Mouse (Mus musculus): ENCODE data around the gene Zbtb11. TPM values are rescaled to one million over a fixed set of nuclear protein-coding genes. Genes with fewer than 3 reads are reported as not detected.
"Not testable (repeated sequence)": the region's sequence is repeated elsewhere in the genome, so short reads cannot be mapped to it uniquely, and the experiment has no call there.

The Zbtb11 gene
- 3.5 and 5.2 TPM in 2 replicates for polyA plus RNA-seq (2012; rRNA removed)

DNA sequence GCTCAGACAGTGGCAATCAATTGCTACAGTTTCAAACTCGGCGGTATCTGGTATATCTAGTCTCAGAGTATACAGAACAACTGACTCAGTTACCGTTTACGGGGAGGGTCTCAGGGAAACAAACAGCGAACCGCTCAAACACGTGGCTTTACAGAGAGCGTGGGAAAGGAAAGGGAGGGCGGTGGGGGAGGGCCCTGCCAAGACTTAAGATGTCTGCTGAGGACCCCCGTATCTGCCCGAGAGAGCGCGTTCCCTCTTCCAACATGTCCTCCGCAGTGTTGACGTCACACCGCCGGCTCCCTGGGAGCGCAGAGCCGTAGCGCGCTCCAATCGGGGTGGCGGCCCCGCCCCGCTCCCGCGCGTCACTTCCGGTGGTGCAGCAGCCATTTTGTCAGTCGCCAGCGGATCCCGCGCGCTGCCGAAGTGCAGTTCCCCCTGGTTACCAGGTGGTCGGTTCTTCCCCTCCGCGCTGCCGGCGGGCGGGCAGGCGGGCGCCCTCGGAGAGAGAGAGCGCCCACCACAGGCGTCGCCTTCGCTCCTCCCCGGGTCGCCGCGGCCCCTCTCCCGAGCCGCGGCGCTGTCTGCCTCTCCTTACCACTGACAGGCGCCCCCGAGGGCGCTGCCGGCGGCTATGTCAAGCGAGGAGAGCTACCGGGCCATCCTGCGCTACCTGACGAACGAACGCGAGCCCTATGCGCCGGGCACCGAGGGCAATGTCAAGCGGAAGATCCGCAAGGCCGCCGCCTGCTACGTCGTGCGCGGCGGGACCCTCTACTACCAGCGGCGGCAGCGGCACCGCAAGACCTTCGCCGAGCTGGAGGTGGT, at the start of gene Zbtb11:
TSS of gene Zbtb11 (plus strand) at position 453 of the 825 bp plus-strand sequence.
- peak; percentile 73 for DNase-seq (ENCODE audit: low read depth)

DNA sequence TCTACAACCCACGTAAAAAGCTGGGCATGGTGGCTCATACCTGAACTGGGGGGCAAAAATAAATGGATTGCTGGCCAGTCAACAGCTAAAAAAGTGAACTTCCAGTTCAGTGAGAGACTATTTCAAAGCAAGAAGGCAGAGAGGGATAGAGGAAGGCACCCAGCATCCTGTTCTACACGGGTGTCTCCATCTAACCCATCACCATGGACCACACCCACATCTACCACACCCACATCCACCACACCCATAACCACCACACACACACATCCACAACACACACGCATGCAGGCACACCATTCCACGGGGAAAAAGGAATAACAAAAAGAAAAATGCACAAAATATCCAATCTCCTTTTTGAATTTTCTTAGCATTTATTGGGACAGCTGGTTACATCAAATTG, 49.7 kb upstream of the Zbtb11 start:
- no peak for DNase-seq (ENCODE audit: low read depth)

DNA sequence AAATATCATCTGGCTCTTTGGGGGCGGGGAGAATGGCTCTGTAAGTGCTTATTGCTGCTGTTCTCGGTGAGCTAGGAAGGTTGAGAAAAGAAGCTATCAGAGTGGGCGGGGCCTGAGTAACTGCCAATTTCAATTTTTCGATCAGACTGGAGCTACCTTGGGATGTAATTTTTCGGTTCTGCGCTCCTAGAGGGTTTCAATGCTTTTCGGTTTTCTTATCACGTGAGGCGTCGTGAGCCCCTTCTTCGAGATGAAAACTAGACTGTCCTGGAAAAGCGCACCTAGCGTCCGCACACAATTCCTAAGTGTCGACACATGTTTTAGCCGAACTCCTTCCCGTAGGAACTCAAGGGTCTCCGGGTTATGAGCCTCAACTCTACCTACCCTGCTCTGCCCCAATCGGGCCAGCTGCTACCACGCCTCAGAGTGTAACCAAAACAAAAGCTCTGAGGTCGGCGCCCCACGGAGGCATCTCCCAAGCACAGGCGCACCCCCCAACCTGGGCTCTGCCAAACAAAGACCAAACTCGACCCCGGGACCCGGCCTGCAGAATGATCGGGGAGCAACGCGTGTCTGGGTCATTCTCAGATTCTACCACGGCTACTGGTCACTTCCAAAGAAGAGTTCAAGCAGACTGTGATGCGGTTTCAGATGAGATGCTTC, 39.9 kb upstream of the Zbtb11 start:
- DNase-seq (ENCODE audit: low read depth), result no peak

DNA sequence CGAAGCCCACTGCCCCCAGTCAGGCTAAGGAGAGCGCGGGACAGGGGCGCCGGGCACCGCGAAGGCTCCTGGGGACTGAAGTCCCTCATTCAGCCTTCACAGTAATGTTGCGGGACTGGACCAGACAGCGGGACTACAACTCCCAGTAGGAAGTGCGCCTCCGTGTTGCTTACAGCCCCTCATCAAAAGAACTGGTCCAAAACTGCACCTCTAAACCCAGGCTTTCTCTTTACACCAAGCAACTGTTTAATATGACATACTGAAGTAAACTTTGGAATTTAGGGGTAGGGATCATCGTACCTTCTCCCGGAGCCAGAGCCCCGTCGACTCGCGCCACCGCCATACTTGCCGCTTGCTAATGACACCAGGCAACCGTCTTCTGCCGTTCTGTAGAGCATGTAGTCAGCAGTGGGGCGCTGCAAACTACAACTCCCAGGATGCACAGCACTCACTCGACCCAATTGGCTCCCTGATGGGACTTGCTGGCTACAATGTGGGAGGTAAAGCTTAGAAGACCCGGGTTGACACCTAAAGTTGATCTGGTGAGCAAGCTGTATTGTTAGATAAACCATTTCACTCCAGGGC, 39.1 kb upstream of the Zbtb11 start, which contains the start of gene Cep97:
TSS of gene Cep97 (minus strand) at position 403 of the 585 bp plus-strand sequence.
- DNase-seq (ENCODE audit: low read depth), result no peak

DNA sequence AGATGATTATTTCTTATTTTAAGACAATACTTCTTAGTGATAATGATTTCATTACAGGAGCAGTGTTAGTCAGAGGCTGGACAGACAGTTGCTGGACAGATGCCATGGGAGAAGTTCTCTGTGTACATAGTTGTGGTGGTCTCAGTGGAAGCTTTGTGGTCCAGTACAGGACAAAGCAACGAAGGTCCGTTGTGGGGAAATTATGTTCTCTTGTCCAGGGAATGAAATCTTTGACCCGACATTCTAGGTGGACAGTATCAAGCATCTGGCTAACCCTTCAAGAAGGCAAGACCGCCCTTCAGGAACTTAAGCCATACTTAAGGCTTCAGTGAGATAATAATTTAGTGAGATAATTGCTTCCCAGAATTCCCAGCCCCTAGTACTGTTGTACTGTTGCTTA, 34.9 kb upstream of the Zbtb11 start:
- DNase-seq (ENCODE audit: low read depth), result no peak

DNA sequence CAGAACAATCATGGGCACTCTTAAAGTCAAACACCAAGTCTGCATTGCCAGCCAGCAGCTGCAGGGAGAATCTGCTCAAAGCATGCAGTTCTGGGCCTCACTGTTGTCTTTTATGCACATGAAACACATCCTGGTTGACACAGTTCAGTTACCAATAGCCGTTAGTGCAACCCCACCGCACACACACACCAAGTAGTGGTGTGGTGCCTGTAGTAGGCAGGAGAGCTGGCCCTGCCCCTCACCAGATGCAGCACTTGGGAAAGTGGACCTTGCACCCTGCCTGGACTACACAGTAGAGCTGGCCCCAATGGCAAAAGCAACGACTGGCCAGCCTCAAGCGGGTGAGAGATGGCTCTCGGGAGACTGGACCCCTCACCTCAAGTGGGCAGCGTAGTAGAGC, 34.0 kb upstream of the Zbtb11 start:
- no peak for DNase-seq (ENCODE audit: low read depth)

DNA sequence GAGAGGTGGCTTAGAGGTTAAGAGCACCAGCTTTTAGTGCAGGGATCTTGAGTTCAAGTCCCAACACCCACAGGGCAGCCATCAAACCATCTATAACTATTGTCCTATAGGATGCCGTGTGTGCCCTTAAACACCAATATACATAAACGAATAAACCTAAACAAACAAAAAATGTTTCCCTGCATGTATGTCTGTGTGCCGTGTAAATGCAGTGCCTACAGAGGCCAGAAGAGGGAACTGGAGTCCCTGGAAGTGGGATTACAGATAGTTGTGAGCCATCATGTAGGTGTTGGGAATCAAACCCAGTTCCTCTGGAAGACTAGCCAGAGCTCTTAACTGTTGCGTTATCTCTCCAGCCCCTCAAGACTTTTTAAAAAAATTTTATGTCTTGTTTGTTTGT, 32.9 kb upstream of the Zbtb11 start:
- no peak for DNase-seq (ENCODE audit: low read depth)

DNA sequence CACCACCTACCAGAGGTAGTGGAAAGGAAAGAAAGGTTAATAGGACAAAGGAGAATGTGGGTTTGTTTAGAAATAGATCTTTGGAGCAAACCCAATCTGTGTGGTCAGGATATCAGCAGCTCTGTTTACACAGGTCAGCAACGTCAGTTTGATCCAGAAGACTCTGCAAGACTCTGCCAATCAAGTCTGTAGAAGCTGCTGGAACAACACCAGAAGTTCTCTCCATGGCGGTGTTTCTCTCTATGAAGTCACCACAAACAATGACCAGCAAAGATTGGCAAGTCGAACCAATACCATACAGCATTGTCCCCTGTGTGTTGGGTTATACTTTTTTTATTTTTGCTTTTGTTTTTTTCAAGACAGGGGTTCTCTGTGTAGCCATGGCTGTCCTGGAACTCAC, 26.4 kb upstream of the Zbtb11 start:
- DNase-seq (ENCODE audit: low read depth), result no peak

DNA sequence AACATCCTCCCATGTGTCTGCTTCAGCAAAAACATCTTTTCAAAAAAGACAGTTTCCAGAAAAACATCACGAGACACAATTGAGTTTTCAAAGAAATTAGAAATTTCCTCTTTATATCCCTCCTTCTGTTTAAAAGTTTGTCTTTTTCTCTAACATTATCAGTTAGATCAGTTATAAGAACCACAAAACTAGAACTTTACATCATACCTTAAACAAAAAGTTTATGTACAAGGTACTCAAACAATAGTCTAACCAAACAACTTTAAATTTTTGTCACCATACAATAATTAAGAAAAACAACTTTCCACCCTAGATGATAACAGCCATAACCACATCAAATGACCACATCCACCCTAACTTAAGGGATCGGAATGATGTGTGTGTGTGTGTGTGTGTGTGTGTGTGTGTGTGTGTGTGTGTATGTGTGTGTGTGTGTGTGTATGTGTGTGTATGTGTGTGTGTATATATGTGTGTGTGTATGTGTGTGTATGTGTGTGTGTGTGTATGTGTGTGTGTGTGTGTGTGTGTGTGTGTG, 25.7 kb upstream of the Zbtb11 start:
- not testable (repeated sequence) for DNase-seq (ENCODE audit: low read depth)

DNA sequence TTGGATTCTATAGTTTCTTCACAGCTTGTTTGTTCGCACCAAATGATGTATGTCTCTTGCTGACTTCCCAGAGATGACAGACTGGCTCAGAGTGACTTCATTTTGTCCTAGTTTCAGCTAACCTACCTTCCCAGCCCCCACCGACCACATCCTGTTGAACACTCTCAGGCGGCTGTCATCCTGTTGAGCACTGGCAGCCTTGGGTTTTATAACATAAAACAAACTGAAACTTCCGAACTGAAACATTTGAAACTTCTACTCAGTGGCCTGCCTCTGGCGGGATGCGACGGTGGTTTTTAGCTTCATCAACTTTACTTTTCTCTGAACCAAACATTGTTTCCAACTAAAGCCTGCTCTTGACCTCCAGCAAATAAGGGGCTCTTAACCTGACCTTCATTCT, 24.7 kb upstream of the Zbtb11 start:
- no peak for DNase-seq (ENCODE audit: low read depth)

DNA sequence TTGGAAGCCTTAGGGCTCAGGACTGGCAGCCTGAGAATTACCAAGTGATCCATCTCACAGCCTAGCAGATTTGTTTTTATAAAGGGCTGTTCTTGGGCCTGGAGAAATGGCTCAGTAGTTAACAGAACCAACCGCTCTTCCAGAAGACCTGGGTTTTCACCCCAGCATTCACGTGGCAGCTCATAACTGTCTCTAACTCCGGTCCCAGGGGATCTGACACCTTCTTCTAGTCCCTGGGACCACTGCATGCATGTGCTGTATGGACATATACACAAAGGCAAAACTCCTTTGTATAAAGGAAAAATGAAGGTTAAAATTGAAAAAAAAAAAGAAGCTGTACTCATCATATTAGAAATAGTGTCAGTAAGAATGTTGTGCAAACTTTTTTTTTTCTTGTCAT, 23.2 kb upstream of the Zbtb11 start:
- DNase-seq (ENCODE audit: low read depth), result no peak

DNA sequence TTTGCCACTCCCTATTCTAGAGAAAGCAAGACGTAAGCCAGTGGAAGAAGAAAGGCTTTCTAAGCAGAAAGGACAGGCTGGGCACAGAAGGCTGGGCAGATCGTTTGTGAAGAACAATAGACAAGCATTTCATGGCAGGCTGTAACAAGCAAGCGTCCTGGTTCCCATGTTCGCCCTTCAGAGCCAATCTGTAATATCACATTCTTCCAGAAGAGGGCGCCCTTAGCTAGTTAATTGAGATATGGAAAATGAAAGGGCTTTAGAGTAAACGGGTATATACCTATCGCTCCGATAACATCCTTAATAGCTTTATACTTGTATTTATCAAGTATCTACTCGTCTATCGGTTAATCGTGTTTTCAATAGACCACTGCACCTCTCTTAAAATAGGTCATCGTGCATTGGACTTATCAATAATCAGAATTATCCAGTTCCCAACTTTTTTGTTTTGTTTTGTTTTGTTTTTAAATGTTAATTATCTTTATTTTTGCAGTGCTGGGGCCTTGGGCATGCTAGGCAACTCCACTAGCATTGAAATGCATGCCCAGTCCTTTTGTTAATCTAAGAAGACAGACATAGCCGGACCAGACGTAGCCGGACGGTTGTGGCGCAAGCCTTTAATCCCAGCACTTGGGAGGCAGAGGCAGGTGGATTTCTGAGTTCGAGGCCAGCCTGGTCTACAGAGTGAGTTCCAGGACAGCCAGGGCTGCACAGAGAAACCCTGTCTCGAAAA, 22.6 kb upstream of the Zbtb11 start:
- no peak for DNase-seq (ENCODE audit: low read depth)

DNA sequence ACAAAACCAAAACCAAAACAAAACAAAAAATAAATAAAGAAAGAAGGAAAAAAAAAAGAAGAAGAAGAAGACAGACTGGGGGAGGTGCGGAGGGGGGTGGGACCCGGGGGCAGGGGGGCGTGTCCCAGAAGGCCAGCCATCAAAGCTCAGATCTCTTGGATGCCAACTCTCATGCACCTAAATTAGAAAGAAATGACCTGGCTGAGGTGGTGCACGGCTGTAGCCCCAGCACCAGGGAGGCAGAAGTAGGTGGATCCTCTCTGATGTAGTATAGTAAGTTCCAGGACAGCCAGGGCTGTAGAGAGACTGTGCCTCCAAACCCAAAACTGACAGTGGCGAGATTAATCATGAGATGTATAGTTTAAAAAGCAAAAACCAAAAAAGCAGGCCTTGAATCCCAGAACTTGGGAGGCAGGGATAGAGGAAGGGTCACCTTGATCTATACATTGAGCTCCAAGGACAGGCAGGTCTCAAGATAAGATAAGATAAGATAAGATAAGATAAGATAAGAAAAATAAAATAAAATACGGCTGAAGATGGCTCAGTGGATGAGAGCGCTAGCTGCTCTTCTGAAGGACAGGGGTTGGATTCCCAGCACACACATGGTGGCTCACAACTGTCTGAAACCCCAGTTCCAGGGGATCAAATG, 21.9 kb upstream of the Zbtb11 start:
- no peak for DNase-seq (ENCODE audit: low read depth)

DNA sequence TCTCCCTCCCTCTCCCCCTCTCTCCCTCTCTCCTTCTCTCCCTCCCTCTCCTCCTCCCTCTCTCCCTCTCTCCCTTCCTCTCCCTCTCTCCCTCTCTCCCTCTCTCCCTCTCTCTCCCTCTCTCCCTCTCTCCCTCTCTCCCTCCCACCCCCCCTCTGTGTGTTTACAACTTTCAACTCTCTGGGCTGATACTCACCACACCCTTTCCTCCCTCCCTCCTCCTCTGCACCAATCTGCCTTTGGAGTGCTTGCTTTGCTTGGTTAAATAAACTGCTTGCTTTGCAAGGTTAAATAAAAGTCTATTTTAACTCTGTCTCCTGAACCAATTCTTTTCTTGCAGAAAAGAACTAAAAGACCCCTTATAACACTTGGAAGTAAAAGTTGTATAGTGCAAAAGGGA, 20.9 kb upstream of the Zbtb11 start:
- no peak for DNase-seq (ENCODE audit: low read depth)

DNA sequence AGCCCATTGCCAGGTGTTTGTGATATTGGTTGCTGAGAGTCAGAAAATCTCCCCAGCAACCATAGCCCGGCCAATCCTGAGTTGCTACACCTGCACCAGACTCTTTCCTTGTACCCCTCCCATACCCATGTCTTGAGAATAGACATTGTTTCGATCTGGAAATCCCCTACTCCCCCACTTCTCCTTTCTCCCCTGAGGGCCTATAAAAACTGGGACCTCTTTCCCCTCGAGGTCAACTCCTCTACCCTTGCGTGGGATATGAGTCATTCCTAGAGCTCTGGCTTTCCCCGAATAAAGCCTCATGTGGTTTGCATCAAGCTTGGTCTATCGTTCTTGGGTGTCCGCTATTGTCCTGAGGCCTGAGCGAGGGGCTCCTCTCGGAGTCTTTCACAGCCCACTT, 19.5 kb upstream of the Zbtb11 start:
- not testable (repeated sequence) for DNase-seq (ENCODE audit: low read depth)

DNA sequence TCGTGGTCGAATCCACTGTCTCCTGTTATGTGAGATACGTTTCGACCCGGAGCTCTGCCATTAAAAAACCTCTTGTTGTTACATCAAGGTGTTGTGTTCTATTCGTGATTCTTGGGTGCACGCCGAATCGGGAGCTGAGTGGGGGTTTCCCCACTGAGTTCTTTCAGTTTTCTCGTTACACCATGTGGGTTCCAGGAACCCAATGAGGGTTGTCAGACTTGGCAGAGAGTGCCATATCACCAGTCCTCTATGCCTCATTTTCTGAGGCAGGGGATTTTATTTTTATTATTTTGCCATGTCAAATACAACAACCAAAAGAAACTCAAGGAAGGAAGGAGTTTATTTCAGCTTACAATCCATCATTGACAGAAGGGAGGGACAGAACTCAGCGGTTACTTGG, 10.6 kb upstream of the Zbtb11 start:
- not testable (repeated sequence) for DNase-seq (ENCODE audit: low read depth)

DNA sequence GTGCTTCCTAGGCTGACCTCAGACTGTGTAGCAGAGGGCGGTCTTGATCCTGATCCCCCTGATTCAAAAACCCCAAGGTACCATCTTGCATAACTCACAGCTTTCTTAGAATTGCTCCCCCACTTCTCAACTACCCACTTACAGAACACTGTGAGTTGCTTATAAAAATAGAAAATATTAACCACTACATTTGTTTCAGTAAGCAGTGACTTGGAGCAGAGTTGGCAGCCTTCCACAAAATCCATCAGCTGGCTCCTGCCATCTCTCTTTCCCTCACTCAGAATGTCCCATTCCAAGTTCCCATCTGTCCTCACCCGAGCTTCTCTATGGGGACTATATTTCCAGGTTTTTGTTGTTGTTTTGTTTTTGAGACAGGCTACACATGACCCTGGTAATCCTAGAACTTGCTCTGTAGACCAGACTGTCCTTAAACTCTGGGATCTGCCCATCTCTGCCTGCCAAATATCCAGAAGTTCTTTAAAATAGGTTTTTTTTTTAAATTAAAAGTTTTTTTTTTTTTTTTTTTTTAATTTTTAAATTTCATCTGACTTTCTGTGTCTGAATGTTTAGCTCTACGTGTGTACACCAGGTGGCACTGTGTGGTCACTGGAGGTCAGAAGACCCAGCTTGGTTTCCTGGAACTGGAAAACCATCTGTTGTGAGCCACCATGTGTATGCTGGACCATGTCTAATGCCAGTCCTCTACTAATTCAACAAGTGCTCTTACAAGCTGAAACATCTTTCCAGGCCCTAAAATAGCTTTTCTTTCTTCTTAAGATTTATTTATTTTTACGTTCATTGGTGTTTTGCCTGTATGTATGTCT, 9.3 kb upstream of the Zbtb11 start:
- DNase-seq (ENCODE audit: low read depth), result no peak

DNA sequence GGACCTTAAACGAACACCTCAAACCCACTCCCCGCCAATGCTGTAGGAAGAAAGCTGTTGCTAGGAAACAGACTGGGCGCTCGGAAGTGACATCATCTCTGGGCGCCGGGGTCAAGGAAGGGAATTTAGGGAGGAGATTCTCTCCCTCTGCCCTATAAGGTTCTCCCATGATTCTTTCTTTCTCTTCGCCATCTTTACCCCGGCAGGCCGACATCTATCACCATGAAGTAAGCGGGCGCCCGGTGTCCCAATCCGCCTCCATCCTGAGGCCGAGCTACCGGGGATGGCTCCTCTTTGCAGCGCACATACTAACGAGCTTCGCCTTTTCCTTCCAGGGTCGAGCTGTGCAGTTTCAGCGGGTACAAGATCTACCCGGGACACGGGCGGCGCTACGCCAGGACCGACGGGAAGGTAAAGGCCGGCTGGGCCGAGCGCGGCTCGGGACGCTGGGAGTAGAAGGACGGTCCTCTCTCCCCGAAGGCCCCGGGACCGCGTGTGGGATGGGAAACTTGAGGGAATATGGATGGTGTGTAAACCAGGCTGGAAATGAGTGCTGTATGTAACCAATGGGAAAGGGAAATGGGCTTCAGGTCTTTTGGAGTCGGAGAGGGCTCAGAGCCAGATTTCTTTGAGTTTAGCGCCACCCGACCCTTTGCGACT, 7.3 kb upstream of the Zbtb11 start, which contains the start of gene Rpl24:
TSS of gene Rpl24 (plus strand) at position 64 of the 660 bp plus-strand sequence.
- no peak for DNase-seq (ENCODE audit: low read depth)

DNA sequence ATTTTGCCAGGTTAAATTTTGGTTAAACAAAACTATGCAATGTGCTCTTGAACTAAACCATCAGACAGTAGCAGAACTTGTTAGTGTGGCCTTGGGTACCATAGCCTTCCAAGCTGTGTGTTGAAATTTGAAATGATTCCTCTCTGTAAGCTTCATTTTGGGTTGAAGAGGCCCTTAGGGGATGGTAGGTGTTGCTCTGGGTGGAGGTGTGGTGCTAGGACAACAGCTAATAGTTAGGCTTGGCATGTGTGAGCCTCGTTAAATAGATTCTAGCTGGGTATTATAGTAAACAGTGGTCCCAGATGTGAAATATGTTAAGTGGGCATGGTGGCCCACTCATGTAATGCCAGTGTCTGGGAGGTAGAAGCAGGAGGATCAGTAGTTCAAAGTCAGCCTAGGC, 6.5 kb upstream of the Zbtb11 start:
- DNase-seq (ENCODE audit: low read depth), result no peak

DNA sequence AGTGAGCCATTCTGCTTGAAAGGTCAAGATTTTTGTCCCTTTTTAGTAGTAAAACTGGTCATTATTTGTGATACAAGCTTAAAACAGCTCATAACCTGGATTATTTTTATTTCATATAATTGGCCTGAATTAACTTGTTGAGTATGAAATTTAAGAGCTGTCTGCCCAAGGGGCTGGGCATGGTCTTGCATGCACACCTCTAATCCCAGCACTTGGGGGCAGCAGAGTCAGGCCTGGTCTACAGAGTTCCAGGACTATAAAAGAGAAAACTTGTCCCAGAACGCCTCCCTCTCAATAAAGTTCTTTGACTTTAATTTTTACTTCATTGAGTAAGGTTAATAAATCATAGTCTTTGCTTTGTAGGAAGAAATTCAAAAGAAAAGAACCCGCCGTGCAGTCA, 4.5 kb upstream of the Zbtb11 start:
- no peak for DNase-seq (ENCODE audit: low read depth)

Measured in gonadal fat pad, adult 2 months (tissue).